13 mouse cellular contexts compared by ENCODE assay signal in the genomic region with DNA sequence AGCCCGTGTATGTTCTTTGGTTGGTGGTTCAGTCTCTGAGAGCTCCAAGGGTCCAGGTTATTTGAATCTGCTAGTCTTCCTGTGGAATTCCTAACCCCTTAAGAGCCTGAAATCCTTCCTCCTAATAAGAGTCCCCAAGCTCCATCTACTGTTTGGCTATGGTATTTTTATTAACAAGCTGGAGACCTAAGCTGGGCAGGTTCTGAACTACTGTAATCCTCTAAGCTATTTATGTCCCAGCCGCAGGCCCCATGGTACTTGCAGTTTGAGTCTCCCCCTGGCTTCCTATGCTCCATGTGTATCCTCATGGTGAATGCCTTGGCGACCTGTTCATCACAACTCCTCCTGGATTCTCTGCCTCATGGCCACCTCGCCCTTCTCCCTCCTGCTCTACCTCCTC. TPM values are rescaled to one million over a fixed set of nuclear protein-coding genes. Genes with fewer than 3 reads are reported as not detected.
DNase-seq lines count a peak whose midpoint lies in the region; ATAC-seq and TF ChIP-seq lines count a peak whose summit lies in the region.
"Had no signal": no experiment of that assay in that cellular context is flagged by ENCODE, and none has a peak within 500 bp of the region (broad histone marks: within the 10 kb centered on the region; RNA-seq: fewer than 3 reads in every experiment).

No protein-coding gene starts in this region.

- no peaks in the 10 kb centered on the region for H3K36me3 ChIP-seq in hindbrain, postnatal 0 days (ENCODE audit: insufficient read depth, low read length)
- H3K36me3 ChIP-seq in hindbrain, embryonic 10.5 days, result no peaks in the 10 kb centered on the region
- H3K36me3 ChIP-seq in midbrain, postnatal 0 days (ENCODE audit: insufficient read depth, low read length), result no peaks in the 10 kb centered on the region
- H3K36me3 ChIP-seq in midbrain, embryonic 13.5 days, result no peaks in the 10 kb centered on the region
- H3K36me3 ChIP-seq: heart, embryonic 12.5 days had no signal

- ATAC-seq in hindbrain, postnatal 0 days, result peak; percentile 27; the same call in 1 of the 2 replicates
- ATAC-seq in midbrain, postnatal 0 days (ENCODE audit: low FRiP score), result peak; percentile 25; the same call in 1 of the 2 replicates
- ATAC-seq in midbrain, embryonic 13.5 days, result no peak
- no peak for ATAC-seq in inflammation-experienced regulatory T-cells, adult 6 months

- no peaks in the 10 kb centered on the region for H3K9me3 ChIP-seq in hindbrain, postnatal 0 days (ENCODE audit: low read length)
- H3K9me3 ChIP-seq in hindbrain, embryonic 10.5 days, result no peaks in the 10 kb centered on the region
- no peaks in the 10 kb centered on the region for H3K9me3 ChIP-seq in midbrain, postnatal 0 days (ENCODE audit: low read length)
- H3K9me3 ChIP-seq in midbrain, embryonic 13.5 days, result no peaks in the 10 kb centered on the region
- H3K9me3 ChIP-seq: heart, embryonic 12.5 days had no signal

- no peak overlapping the region for H3K4me2 ChIP-seq in hindbrain, postnatal 0 days (ENCODE audit: low read depth, low read length)
- no peak overlapping the region for H3K4me2 ChIP-seq in midbrain, postnatal 0 days (ENCODE audit: low read depth, low read length, poor library complexity, severe bottlenecking)
- H3K4me2 ChIP-seq in midbrain, embryonic 13.5 days (replicated peaks), result no peak overlapping the region
- H3K4me2 ChIP-seq: heart, embryonic 12.5 days had no signal

- no peaks in the 10 kb centered on the region for H3K27me3 ChIP-seq in hindbrain, postnatal 0 days (ENCODE audit: insufficient read depth, low read length)
- H3K27me3 ChIP-seq in hindbrain, embryonic 10.5 days (ENCODE audit: insufficient read depth, poor library complexity, severe bottlenecking), result no peaks in the 10 kb centered on the region; the same call in 1 of the 2 replicates
- no peaks in the 10 kb centered on the region for H3K27me3 ChIP-seq in midbrain, postnatal 0 days (ENCODE audit: insufficient read depth, low read length)
- 0 out of 2 replicates have a peak, but pooled peaks cover 2% of the 10 kb centered on the region for H3K27me3 ChIP-seq in midbrain, embryonic 13.5 days
- H3K27me3 ChIP-seq: heart, embryonic 12.5 days had no signal

- 0 out of 2 replicates have a peak, but pooled peaks cover 3% of the 10 kb centered on the region for H3K4me1 ChIP-seq in hindbrain, postnatal 0 days (ENCODE audit: insufficient read depth, low read length)
- peaks cover 8% of the 10 kb centered on the region for H3K4me1 ChIP-seq in hindbrain, embryonic 10.5 days (replicated peaks)
- no peaks in the 10 kb centered on the region for H3K4me1 ChIP-seq in midbrain, postnatal 0 days (ENCODE audit: insufficient read depth, low read length)
- peaks cover 9% of the 10 kb centered on the region; the same call in 1 of the 2 replicates for H3K4me1 ChIP-seq in midbrain, embryonic 13.5 days (replicated peaks)

- DNase-seq in hindbrain, postnatal 0 days (ENCODE audit: low spot score), result peak; percentile 54
- no peak for DNase-seq in hindbrain, embryonic 10.5 days (ENCODE audit: low spot score)
- DNase-seq in midbrain, postnatal 0 days (ENCODE audit: low spot score), result peak; percentile 48
- peak; percentile 26 for DNase-seq in brain, adult 2 months (ENCODE audit: low read depth, low spot score)
- DNase-seq in cerebellum, adult 9-11 months, result no peak
- DNase-seq: thymus, adult 18-20 months had no signal

- H3K9ac ChIP-seq in hindbrain, postnatal 0 days (replicated peaks; ENCODE audit: low read length), result no peak overlapping the region
- H3K9ac ChIP-seq in midbrain, postnatal 0 days (replicated peaks; ENCODE audit: low read length, poor library complexity, severe bottlenecking), result no peak overlapping the region
- no peak overlapping the region for H3K9ac ChIP-seq in midbrain, embryonic 13.5 days (replicated peaks)
- H3K9ac ChIP-seq: heart, embryonic 12.5 days had no signal

- no peak overlapping the region for H3K27ac ChIP-seq in hindbrain, postnatal 0 days
- H3K27ac ChIP-seq in hindbrain, embryonic 10.5 days, result no peak overlapping the region
- H3K27ac ChIP-seq in midbrain, postnatal 0 days (ENCODE audit: low read depth, low read length), result no peak overlapping the region
- H3K27ac ChIP-seq in midbrain, embryonic 13.5 days, result no peak overlapping the region

- TF ChIP-seq CTCF in hindbrain, postnatal 0 days (IDR thresholded peaks at IDR 0.05; ENCODE audit: low read depth), result peak; percentile 54
- TF ChIP-seq CTCF in midbrain, postnatal 0 days (IDR thresholded peaks at IDR 0.05), result peak; percentile 66

- 59% methylated on average over 4 of the region's 4 CpGs for WGBS in hindbrain, postnatal 0 days
- 69% methylated on average over 4 of the region's 4 CpGs for WGBS in hindbrain, embryonic 10.5 days
- 59% methylated on average over 4 of the region's 4 CpGs for WGBS in midbrain, postnatal 0 days
- 64% methylated on average over 4 of the region's 4 CpGs for WGBS in midbrain, embryonic 13.5 days

- H3K4me3 ChIP-seq in hindbrain, postnatal 0 days (ENCODE audit: low read length), result no peak overlapping the region
- no peak overlapping the region for H3K4me3 ChIP-seq in hindbrain, embryonic 10.5 days
- H3K4me3 ChIP-seq in midbrain, postnatal 0 days (ENCODE audit: low read depth, low read length), result no peak overlapping the region
- H3K4me3 ChIP-seq in midbrain, embryonic 13.5 days (replicated peaks), result no peak overlapping the region
- H3K4me3 ChIP-seq: heart, embryonic 12.5 days had no signal

RNA-seq across cellular contexts. Expression of a gene that starts 24.8 kb away (rescaled TPM):
- not detected in 2 replicates for total RNA-seq in hindbrain, postnatal 0 days (2014; rRNA removed)
- 0.46 and 0.78 TPM in 2 replicates for polyA plus RNA-seq in hindbrain, postnatal 0 days (2015; fragmentation: Nextera tagmentation; extraction: Ambion mirVana)
- polyA plus RNA-seq in hindbrain, embryonic 10.5 days (2016; fragmentation: Nextera tagmentation; extraction: Ambion mirVana), result 0.50 and 1.0 TPM in 2 replicates
- 0.19 TPM in 1 of 2 replicates, not detected in the other for total RNA-seq in midbrain, postnatal 0 days (2014; rRNA removed)
- polyA plus RNA-seq in midbrain, postnatal 0 days (2015; fragmentation: Nextera tagmentation; extraction: Ambion mirVana), result 0.44 and 0.49 TPM in 2 replicates
- polyA plus RNA-seq in midbrain, embryonic 13.5 days (2015; fragmentation: Nextera tagmentation; extraction: Ambion mirVana), result 0.35 and 0.92 TPM in 2 replicates
- 1 to 10 TPM; 1.2 to 2.4 (median 2.2) TPM for polyA plus RNA-seq in inflammation-experienced regulatory T-cells, adult 6 months (2017; shearing (Covaris generic))
- total RNA-seq: left cerebral cortex, postnatal 25 days had no signal

RNA-seq across cellular contexts. Expression of a gene that starts 33.8 kb away (rescaled TPM):
- 23.8 and 24.8 TPM in 2 replicates for total RNA-seq in hindbrain, postnatal 0 days (2014; rRNA removed)
- 11.0 and 14.6 TPM in 2 replicates for polyA plus RNA-seq in hindbrain, postnatal 0 days (2015; fragmentation: Nextera tagmentation; extraction: Ambion mirVana)
- polyA plus RNA-seq in hindbrain, embryonic 10.5 days (2016; fragmentation: Nextera tagmentation; extraction: Ambion mirVana), result 18.3 and 26.3 TPM in 2 replicates
- 18.1 and 28.2 TPM in 2 replicates for total RNA-seq in midbrain, postnatal 0 days (2014; rRNA removed)
- polyA plus RNA-seq in midbrain, postnatal 0 days (2015; fragmentation: Nextera tagmentation; extraction: Ambion mirVana), result 12.5 and 13.4 TPM in 2 replicates
- 16.5 and 18.8 TPM in 2 replicates for polyA plus RNA-seq in midbrain, embryonic 13.5 days (2015; fragmentation: Nextera tagmentation; extraction: Ambion mirVana)
- 10 to 100 TPM; 24.4 to 30.1 (median 26.0) TPM for polyA plus RNA-seq in inflammation-experienced regulatory T-cells, adult 6 months (2017; shearing (Covaris generic))

RNA-seq across cellular contexts. Expression of a gene that starts 56.4 kb away (rescaled TPM):
- not detected in 2 replicates for total RNA-seq in hindbrain, postnatal 0 days (2014; rRNA removed)
- not detected in 2 replicates for polyA plus RNA-seq in hindbrain, postnatal 0 days (2015; fragmentation: Nextera tagmentation; extraction: Ambion mirVana)
- not detected in 2 replicates for polyA plus RNA-seq in hindbrain, embryonic 10.5 days (2016; fragmentation: Nextera tagmentation; extraction: Ambion mirVana)
- not detected in 2 replicates for total RNA-seq in midbrain, postnatal 0 days (2014; rRNA removed)
- not detected in 2 replicates for polyA plus RNA-seq in midbrain, postnatal 0 days (2015; fragmentation: Nextera tagmentation; extraction: Ambion mirVana)
- polyA plus RNA-seq in midbrain, embryonic 13.5 days (2015; fragmentation: Nextera tagmentation; extraction: Ambion mirVana), result not detected in 2 replicates
- not detected for polyA plus RNA-seq in inflammation-experienced regulatory T-cells, adult 6 months (2017; shearing (Covaris generic))
- total RNA-seq: common myeloid progenitor, adult 5-6 weeks; left cerebral cortex, postnatal 25 days had no signal
- polyA plus RNA-seq: heart, embryonic 12.5 days; kidney, embryonic 14.5 days; liver, embryonic 16.5 days had no signal

Comparison
In these comparisons a context has a peak if more than half of its experiments do, and no peak if none do; other contexts are left out.
1. ATAC-seq: peak in hindbrain, postnatal 0 days (single experiment) and midbrain, postnatal 0 days (single experiment); none in midbrain, embryonic 13.5 days (single experiment) and inflammation-experienced regulatory T-cells, adult 6 months (single experiment).
2. DNase-seq: peak in hindbrain, postnatal 0 days (single experiment), midbrain, postnatal 0 days (single experiment) and brain, adult 2 months (single experiment); none in hindbrain, embryonic 10.5 days (single experiment) and cerebellum, adult 9-11 months (single experiment).